Mouse (Mus musculus): ENCODE results near the gene Ccdc6. TPM values are rescaled to one million over a fixed set of nuclear protein-coding genes. Genes with fewer than 3 reads are reported as not detected.

Ccdc6 gene
- 10 to 100 TPM; 16.7 to 17.1 TPM for polyA plus RNA-seq (2017; shearing (Covaris generic))

GRCm38 (mm10) chr10:70096366-70097188 lies at the start of gene Ccdc6:
Ccdc6 (plus strand) TSS chr10:70097121.

DNA sequence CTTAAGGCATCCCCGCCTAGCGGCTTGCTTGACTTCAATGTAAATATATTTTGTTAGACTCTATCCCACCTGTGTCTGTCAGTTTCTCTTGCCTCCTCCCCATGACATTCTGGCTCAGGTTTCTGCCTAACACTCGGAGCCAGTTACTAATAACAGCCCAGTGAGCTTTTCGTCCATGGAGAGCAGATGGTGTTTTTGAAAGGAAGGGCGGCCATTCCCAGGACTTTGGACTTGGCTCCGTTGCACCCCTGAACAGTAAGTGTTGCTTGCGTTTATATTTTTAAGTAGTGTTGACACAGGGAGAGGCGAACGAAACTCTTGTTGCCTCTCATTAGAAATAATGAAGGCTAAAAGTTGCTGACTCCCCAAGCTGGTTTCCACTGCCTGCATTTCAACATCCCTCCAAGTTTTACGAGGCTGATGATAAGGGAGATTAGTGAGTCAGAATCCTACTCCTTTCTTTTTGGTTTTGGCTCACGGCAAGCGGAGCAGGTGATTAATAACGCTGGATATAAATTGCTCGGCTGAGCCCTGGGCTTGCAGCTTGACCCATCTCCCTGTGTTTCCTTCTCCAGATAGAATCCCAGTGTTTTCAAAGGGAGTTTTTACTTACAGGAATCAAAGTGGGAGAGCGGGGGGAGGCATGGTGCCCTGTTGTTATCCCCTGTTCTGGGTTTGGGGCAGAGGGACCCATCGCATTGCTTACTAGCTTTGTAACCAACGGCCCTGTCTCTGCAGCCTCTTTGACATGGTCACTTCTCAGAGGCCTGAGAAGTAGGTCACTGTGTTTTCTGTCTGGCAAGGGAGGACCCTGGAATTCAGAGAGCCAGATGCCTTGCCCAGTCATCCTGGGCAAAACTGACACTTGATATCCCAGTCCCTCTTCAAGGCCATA lies 107.8 kb downstream of the Ccdc6 start, which contains the start of gene Mrln:
Mrln (plus strand) TSS at position 160 of the 895 bp plus-strand sequence.

Other genes starting within 250 kb of the Ccdc6 start
- under 1 TPM in 1 of 2 experiments, not detected in 1; 0.72 TPM for gene Mrln, start 107.5 kb downstream of the Ccdc6 start, polyA plus RNA-seq (2017; shearing (Covaris generic))
- under 1 TPM in 1 of 2 experiments, not detected in 1; 0.42 TPM for gene Slc16a9, start 148.0 kb downstream of the Ccdc6 start, polyA plus RNA-seq (2017; shearing (Covaris generic))